Mouse (Mus musculus) kidney, postnatal 4 days (tissue): ENCODE measurements at regions not wholly inside any gene's neighbourhood (a gene's known extent, or its start where the extent isn't known, plus 50 kb on each side); places are given as distances from the start of the nearest gene placed in this dataset.

Source experiments
- DNase-seq, 2 experiments: peaks; one replicate each; pipeline ENCODE4 v3.0.0; 2021; ENCODE audit warnings: mixed read lengths in 2 of 2

GRCm38 (mm10) chr16:95647854-95648253, 54.0 kb upstream of the Ets2 start:
- DNase-seq = peak; percentile 91 to 92

GRCm38 (mm10) chr16:95642784-95643590, 56.6 kb upstream of the Erg start:
- DNase-seq = no peak

GRCm38 (mm10) chr16:95640670-95641069, 54.3 kb upstream of the Erg start:
- no peak for DNase-seq

- peak in 1 of 2 experiments; percentile 15 for DNase-seq
These were observed 53.3 kb upstream of the Erg start for GRCm38 (mm10) chr16:95639677-95640076.

- no peak for DNase-seq
These were observed 51.5 kb upstream of the Erg start for GRCm38 (mm10) chr16:95637850-95638249.

GRCm38 (mm10) chr16:95636615-95637014, 50.2 kb upstream of the Erg start:
- DNase-seq = no peak
